Mouse (Mus musculus) MEL (cell line): Measurements from ENCODE around the gene Fbxl12.

ENCODE experiments used
- CHD1 ChIP-seq: IDR thresholded peaks from 2 replicates; pipeline ENCODE4 v1.6.1; 2012; ENCODE audit warnings: low read depth, mild to moderate bottlenecking, inconsistent platforms, low read length, improper control_type of control experiment
- CTCF ChIP-seq, 3 experiments: IDR thresholded peaks in 2 of 3; conservative IDR thresholded peaks in 1 of 3; 2 replicates each; pipeline ENCODE4 v1.5.1; 2011 to 2012; ENCODE audit warnings: low read length in 3 of 3, low read depth in 2 of 3, mild to moderate bottlenecking in 2 of 3, improper control_type of control experiment in 1 of 3, inconsistent platforms in 1 of 3, mixed read lengths in 1 of 3, moderate library complexity in 1 of 3; ENCODE audit not compliant: control insufficient read depth in 1 of 3, insufficient read depth in 1 of 3, poor library complexity in 1 of 3, severe bottlenecking in 1 of 3
- EP300 ChIP-seq, 2 experiments: IDR thresholded peaks; 2 replicates each; pipeline ENCODE4 v1.6.1; 2011; ENCODE audit warnings: improper control_type of control experiment in 2 of 2, low read length in 2 of 2, low read depth in 1 of 2, mild to moderate bottlenecking in 1 of 2
- GATA1 ChIP-seq: IDR thresholded peaks from 2 replicates; pipeline ENCODE4 v1.6.1; 2011; ENCODE audit warnings: low read depth, low read length, improper control_type of control experiment
- MAX ChIP-seq: IDR thresholded peaks from 2 replicates; pipeline ENCODE4 v1.6.1; 2011; ENCODE audit warnings: low read length, improper control_type of control experiment
- MXI1 ChIP-seq: IDR thresholded peaks from 2 replicates; pipeline ENCODE4 v1.6.1; 2011; ENCODE audit warnings: mild to moderate bottlenecking, low read depth, low read length, improper control_type of control experiment
- NELFE ChIP-seq: IDR thresholded peaks from 2 replicates; pipeline ENCODE4 v1.6.1; 2011; ENCODE audit warnings: low read depth, low read length, improper control_type of control experiment
- POLR2A ChIP-seq, 2 experiments: IDR thresholded peaks; 2 replicates each; pipeline ENCODE4 v1.6.1; 2011 to 2012; ENCODE audit warnings: low read length in 2 of 2, mild to moderate bottlenecking in 2 of 2, control low read depth in 1 of 2, improper control_type of control experiment in 1 of 2, low read depth in 1 of 2, moderate library complexity in 1 of 2; ENCODE audit not compliant: control insufficient read depth in 1 of 2, insufficient read depth in 1 of 2, poor library complexity in 1 of 2
- POLR2AphosphoS5 ChIP-seq: IDR thresholded peaks from 2 replicates; pipeline ENCODE4 v1.6.1; 2012; ENCODE audit warnings: low read depth, borderline replicate concordance, mild to moderate bottlenecking, inconsistent platforms, low read length, moderate library complexity, mixed read lengths
- SIN3A ChIP-seq: IDR thresholded peaks from 2 replicates; pipeline ENCODE4 v1.6.1; 2012; ENCODE audit warnings: low read length, improper control_type of control experiment, inconsistent platforms
- TBP ChIP-seq: IDR thresholded peaks from 2 replicates; pipeline ENCODE4 v1.8.0; 2011; ENCODE audit warnings: low read depth, low read length, improper control_type of control experiment
- TCF12 ChIP-seq: IDR thresholded peaks from 2 replicates; pipeline ENCODE4 v1.6.1; 2014; ENCODE audit warnings: low read depth, mild to moderate bottlenecking, inconsistent platforms, low read length, improper control_type of control experiment, moderate library complexity
- UBTF ChIP-seq: IDR thresholded peaks from 2 replicates; pipeline ENCODE4 v1.6.1; 2012; ENCODE audit warnings: low read depth, mild to moderate bottlenecking, inconsistent platforms, low read length, improper control_type of control experiment, moderate library complexity, borderline replicate concordance; ENCODE audit not compliant: insufficient read depth
- ZMIZ1 ChIP-seq: IDR thresholded peaks from 2 replicates; pipeline ENCODE4 v1.6.1; 2012; ENCODE audit warnings: low read depth, mild to moderate bottlenecking, inconsistent platforms, low read length, improper control_type of control experiment, moderate library complexity

DNA sequence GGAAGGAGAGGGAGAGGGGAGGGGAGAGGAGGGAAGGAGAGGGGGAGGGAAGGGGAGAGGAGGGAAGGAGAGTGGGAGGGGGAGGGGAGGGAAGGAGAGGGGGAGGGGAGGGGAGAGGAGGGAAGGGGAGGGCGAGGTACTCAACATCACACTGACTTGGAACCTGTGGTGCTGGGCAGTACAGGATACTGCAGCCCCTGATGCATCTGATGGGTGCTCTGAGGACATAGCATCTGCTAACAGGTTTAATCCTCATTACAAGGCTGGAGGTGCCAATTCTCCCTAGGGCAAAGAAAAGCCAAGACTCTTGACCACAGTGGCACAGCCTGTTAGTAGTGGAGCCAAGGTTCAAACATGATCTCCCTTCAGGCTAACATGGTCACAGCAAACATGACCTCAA is 44.8 kb upstream of the Fbxl12 start:
- TF ChIP-seq SIN3A (no peak), POLR2A (IDR thresholded peaks at IDR 0.05; ENCODE audit: control insufficient read depth in 1 of 2, insufficient read depth in 1 of 2, low read depth in 1 of 2, low read length in 2 of 2, poor library complexity in 1 of 2) (no peak), NELFE (no peak), CTCF (IDR thresholded peaks at IDR 0.05 in 2 of 3, conservative IDR thresholded peaks at IDR 0.05 in 1 of 3; ENCODE audit: control insufficient read depth in 1 of 3, insufficient read depth in 1 of 3, low read depth in 2 of 3, low read length in 3 of 3, poor library complexity in 1 of 3, severe bottlenecking in 1 of 3) (no peak), TCF12 (no peak), GATA1 (no peak), CHD1 (no peak), EP300 (IDR thresholded peaks at IDR 0.05; ENCODE audit: low read depth in 1 of 2, low read length in 2 of 2) (no peak), MXI1 (no peak), TBP (no peak), ZMIZ1 (no peak), MAX (no peak), UBTF (no peak), POLR2AphosphoS5 (no peak)
